Mouse (Mus musculus) frontal cortex, adult (tissue): ENCODE data around the gene Tmigd3.
"Not testable (repeated sequence)": the region's sequence is repeated elsewhere in the genome, so short reads cannot be mapped to it uniquely, and the experiment has no call there.

ENCODE experiments used
- ATAC-seq: cut with Nextera tagmentation; 2 replicates; pipeline ENCODE4 v1.9.2; 2017; ENCODE audit warnings: mild to moderate bottlenecking, moderate library complexity, mixed read lengths; ENCODE audit not compliant: low TSS enrichment

Tmigd3 gene

DNA sequence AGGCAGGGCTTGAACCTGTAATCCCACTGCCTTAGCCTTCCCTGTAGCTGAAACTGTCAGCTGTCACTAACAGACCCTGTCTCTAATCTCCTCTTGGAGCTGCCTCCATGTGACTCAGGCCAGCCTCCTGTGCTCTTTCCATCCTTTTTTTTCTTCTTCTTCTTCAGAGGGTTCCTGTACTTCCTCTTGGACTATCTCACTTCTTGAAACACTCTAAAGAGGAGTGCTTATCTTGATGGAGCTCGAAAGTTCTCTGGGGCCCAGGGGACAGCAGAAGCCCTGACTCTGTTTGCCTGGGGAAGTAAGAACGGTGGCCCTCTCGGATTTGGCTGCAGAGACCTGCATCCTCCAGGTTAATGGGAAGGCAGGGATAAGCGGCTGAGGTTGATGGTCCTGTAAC, 33.5 kb downstream of the Tmigd3 start:
- ATAC-seq = no peak

GRCm38 (mm10) chr3:105904721-105905120, 34.0 kb downstream of the Tmigd3 start:
- no peak for ATAC-seq

GRCm38 (mm10) chr3:105907956-105908655, 37.4 kb downstream of the Tmigd3 start:
- ATAC-seq = no peak

GRCm38 (mm10) chr3:105908976-105909375, 38.3 kb downstream of the Tmigd3 start:
- ATAC-seq = no peak

- ATAC-seq = no peak
Measured at GRCm38 (mm10) chr3:105910519-105911190, 40.0 kb downstream of the Tmigd3 start.

DNA sequence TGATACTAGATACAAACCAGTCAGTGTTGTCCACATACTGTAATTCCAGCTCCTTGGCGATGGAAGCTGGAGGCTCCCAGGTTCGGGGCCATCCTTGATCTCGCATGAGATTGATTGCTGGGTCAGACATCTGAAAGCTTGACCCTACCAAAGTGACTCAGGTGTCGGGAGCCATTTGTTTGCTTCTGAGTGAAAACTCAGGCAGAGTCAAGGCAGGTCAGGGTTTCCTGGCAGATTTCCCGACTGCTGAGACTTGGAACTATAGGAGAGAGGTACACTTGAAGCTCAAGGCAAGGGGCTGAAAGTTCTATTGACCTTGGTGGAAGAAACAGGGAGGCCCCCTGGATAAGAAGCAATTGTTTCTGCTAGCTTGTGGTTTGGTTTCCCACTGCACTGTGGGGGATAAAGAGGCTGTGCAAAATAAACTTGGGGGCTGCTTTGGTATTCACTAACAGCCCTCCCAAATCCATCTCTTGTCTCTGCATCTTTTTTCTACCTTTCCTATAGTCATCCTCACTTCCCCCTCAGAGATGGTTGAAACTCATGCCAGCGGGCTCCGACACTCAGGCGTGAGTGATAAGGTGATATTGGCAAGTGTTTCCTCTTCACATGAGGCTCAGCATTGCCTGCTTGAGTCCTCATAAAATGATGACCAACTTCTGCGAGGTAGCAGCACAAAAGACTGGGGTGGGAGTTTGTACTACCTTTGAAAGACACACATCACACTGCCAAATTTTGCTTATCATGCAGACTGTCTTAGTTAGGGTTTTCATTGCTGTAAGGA, 41.6 kb downstream of the Tmigd3 start:
- no peak for ATAC-seq

DNA sequence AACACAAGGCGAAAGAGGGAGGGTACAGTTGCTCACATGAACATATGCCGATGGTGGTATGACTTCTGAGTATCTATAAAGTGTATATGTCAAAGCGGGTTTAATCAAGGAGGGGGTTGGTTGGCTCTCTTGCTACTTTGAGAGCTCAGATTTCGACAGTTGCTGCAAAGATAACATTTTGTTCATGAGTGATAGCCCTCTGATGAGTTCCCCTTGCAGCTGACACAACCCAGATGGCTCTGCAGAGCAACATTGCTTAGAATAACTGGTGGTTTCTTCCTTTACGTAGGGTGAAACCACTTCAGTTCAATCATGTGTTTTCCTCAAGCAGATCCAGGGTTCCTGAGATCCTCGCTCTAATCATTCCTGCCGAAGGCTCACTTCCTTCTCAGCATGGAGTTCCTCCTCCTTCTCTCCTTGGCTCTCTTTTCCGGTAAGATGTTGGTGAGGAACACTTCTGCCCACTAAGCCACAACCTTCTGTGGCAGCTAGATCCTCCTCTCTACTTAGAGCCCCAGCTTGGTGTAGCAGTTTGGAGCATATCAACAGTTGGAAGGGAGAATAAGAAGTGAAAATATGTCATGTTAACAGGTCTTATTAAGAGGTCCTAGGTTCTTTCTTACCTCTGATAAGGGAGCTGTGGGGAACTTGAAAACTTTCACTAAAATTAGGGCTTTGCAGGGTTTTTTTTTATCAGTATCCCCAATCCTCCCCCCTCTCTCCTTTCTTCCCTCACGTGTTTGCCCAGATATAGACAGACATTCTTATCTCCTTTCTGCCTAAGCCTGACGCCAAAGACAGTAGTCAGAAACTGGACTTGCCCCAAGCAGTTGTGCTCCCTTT, 43.4 kb downstream of the Tmigd3 start:
- peak; percentile 44; the same call in 1 of the 2 replicates for ATAC-seq

DNA sequence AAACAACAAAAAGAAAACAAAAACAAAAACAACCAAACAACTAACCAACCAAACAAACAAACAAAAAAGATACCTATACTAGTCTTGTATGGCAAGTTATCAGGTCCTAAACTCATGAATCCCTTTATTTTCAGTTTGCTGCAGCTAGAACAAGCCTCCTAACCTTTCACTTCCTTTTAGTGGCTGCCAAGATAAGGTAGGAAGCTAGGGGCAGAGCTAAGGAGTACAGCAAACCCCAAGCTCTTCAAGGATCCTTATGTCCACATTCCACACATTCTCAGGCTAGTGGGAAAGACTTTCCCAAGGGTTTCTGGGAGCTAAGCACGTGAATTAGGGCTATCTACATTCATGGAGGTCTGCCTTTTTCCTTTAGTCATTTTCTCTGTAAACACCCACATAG, 44.6 kb downstream of the Tmigd3 start:
- no peak for ATAC-seq

- not testable (repeated sequence) for ATAC-seq
Measured at GRCm38 (mm10) chr3:105916455-105916854, 45.8 kb downstream of the Tmigd3 start.

DNA sequence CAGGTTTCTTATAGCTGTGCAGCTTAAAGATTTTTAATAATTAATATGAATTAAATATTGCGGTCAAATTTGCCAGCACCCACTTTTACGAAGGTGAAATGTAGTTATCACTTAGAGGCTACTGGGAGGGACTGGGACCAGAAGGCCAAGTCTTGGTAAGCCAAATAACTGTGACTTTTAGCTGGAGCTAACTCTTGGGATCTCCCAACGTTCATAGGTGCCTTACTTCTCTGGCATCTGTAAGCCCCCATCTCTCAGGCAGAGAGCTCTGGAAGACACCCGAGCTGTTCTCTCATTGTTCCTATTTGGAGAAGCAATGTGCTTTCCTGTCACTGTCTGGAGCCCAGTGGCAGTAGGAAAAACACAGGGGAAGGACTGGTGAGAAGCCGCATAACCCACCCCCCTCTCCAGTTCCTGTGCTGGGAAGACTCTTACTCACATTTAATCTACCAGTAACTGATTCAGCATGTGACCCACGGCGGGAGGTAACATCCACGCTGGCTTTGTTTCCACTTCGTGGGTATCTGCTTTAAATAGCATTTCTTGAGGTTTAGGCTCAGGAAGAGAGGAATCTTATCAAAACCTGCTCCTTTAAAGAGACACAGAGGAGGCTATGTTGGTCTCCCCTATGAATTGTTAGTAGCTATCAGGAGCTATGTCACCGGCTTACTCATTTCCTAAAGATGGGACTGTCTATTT, 47.1 kb downstream of the Tmigd3 start:
- no peak for ATAC-seq

- ATAC-seq = no peak
Measured at GRCm38 (mm10) chr3:105918355-105918745, 47.6 kb downstream of the Tmigd3 start.

GRCm38 (mm10) chr3:105920743-105921142, 50.0 kb downstream of the Tmigd3 start:
- ATAC-seq = not testable (repeated sequence)

DNA sequence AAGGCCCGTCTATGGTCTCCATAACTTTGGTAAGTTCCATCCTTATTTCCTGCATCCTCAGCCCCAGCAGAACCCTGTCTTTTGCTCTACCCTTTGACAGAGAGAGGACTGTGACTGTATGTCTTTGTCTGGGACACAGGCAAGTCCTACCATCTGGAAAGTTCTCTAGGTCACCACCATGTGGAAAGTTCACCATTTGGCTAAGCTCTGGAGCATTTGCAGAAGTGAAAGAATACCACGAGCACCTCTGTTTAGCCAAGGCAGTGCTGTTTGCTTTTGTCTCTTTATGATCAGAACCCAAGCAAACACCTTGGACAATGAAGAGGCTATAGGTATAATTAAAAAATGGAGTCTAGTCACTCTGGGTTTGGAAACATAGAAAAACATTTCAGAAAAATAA, 51.3 kb downstream of the Tmigd3 start:
- no peak for ATAC-seq

DNA sequence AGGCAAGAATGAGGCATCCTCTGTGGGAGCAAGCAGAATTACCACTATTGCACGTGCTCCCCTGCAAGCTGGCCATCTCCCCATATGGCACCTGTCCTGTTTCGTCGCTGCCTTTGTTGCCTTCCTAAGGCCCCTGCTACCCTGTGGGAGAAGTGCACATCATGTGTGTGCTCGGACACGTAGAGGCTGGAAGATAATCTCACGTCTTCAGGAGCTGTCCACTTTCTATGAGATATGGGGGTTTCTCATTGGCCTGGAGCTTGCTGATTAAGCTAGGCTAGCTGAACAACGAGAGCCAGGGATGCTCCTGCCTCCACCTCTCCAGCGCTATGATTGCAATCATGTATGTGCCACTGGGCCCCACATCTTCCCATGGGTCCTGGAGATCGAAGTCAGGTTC, 53.9 kb downstream of the Tmigd3 start:
- ATAC-seq = no peak

DNA sequence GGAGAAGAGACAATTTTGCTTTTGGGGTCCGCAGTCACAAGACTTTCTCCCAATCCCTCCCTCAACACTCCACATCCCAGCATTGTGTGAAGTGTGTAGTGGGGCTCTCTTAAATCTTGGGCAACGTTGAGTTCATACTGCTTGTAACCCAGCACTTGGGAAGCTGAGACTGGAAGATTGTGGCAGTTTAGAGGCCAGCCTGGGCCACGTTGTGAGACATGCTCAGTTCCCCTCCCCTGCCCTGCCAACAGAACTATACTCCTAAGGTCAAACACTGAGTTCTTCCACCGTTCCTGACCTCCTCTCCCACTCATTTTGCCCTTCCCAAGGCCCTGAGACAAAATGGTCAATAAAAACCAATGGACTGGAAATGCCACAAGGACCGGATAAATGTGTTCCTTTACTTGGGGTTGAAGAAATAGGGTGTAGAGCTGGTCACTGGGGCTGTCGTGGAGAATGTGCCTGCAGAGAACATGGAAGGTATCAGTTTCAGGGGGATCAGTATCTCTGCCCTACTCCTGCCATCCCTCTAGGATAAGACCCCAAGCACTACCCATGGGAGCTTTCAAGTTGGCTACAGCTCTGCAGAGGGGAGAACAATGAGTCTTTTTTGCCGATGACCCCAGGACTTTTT, 57.0 kb downstream of the Tmigd3 start:
- ATAC-seq = no peak

GRCm38 (mm10) chr3:105928195-105928569, 57.5 kb downstream of the Tmigd3 start:
- no peak for ATAC-seq

- ATAC-seq = no peak
Measured at GRCm38 (mm10) chr3:105928781-105929180, 58.1 kb downstream of the Tmigd3 start.

- ATAC-seq = no peak
Measured at GRCm38 (mm10) chr3:105929821-105930220, 59.1 kb downstream of the Tmigd3 start.

DNA sequence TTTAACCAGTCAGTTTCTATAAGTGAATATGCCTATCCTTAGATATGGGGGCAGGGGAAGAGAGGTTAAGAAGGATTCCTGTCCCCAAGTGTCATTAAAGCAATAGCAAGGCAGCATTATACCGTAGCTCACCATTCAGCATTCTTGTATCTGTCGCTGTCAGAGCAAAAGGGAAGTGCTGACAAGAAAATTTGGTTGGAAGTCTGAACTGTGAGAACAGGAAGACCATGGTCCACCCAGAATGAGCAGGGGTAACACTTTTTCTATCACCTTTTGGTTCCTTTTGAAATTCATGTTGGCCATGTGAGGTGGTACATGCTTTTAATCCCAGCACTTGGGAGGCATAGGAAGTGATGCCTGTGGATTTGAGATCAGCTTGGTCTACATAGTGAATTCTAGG, 60.4 kb downstream of the Tmigd3 start:
- ATAC-seq = no peak

GRCm38 (mm10) chr3:105932240-105933071, 61.8 kb downstream of the Tmigd3 start, which contains the start of gene I830077J02Rik:
TSS of gene I830077J02Rik (minus strand) at chr3:105932664.
- ATAC-seq = no peak
